Mouse (Mus musculus) c-Kit-positive CD71-positive TER-119-negative erythroid progenitor cells, embryonic 14.5 days (primary cell): ENCODE data around the gene Myo16.

Experiments used
- DNase-seq: peaks from one replicate; pipeline ENCODE4 v3.0.0-alpha.2; 2013; ENCODE audit warnings: low read depth

Myo16 gene

DNA sequence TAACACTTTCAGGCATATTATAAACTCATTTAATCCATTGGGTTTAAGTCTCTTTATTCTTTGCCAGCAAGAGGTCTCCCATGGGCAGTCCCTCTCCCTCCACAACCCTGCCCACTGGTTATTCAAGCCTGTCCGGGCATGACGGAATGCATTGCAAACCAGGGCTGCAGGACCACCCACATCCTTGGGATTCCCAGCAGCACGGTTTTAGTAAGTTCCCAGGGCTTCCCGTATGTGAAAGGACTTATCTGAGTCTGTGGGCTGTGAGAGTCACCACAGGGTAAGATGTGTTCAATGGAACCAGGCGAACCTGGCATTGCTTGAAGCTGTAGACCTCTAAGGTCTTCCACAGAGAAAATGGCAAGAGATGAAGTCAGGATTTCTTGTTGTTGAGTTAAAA, 471.6 kb downstream of the Myo16 start:
- no peak for DNase-seq

DNA sequence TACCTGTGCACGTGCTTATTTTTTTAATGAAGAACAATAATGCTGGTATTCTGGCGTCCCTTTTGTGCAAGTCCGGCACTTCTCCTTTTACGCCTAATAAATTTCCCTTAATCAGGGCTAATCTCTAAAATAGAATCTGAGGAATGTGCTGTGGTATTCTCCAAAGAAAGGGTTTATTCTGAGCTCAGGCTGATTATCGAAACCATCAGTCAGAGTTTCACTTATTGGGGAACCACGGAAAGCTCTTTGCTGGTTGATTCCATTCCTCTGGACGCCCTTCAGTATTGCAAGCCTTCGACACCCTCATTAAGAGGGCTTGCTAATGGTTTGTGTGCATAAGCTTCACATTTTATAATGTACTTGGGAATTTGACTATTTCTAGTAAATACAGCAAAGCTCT, 475.0 kb downstream of the Myo16 start:
- DNase-seq, result no peak

DNA sequence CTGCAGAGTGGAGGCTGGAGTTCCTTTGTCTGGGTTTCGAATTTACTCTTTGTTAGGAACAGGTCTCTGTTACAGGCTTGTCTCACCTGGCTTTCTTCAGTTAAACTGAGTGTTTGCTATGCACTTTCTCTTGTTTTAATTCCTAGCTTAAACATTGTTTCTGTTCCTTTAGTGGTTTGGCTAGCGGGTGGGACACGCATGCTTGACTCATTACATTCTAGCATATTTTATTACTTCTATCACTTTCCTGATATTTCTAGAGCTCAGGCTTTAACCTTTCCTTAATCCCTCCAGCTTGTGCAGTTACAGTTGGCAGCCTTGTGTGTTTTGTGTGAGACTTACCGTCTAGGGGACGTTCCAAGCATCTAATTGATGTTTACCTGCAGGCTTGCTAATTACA, 476.2 kb downstream of the Myo16 start:
- no peak for DNase-seq

DNA sequence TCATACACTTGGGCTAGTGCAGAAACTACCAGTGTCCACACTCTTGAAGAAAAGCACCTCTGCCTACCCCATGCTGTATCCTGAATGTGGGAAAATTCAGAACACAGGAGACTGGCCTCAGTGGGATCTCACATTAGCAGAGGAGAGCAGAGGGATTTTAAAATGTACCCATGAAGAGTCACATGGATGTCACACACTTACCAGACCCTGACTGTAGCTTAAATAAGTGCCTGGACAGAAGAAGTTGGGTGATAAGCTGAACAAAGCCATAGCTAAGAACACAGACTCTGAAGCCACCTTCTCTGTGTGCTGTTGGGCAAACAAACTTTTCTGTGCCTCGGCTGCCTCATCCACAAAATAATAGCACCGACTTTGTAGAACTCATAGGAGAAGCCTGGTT, 477.3 kb downstream of the Myo16 start:
- DNase-seq, result no peak

DNA sequence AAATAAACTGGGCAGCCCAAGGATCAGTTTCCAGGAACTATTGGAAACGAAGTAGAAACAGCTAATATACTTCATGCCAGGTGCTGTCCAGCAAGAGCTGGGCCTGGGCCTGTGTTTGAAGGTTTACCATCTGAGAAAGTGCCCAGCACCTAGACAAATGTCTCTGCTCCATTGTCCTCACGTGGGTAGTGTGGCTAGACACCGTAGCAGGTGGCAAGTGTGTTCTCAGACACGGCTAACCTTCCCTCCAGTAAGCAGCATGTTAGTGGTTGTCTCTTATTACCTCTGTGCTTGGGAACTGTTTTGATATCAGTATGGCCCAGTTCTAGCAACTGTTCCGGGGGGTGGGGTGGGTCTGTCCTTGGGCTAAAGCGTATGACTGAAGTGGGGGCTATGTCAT, 478.9 kb downstream of the Myo16 start:
- DNase-seq, result no peak

DNA sequence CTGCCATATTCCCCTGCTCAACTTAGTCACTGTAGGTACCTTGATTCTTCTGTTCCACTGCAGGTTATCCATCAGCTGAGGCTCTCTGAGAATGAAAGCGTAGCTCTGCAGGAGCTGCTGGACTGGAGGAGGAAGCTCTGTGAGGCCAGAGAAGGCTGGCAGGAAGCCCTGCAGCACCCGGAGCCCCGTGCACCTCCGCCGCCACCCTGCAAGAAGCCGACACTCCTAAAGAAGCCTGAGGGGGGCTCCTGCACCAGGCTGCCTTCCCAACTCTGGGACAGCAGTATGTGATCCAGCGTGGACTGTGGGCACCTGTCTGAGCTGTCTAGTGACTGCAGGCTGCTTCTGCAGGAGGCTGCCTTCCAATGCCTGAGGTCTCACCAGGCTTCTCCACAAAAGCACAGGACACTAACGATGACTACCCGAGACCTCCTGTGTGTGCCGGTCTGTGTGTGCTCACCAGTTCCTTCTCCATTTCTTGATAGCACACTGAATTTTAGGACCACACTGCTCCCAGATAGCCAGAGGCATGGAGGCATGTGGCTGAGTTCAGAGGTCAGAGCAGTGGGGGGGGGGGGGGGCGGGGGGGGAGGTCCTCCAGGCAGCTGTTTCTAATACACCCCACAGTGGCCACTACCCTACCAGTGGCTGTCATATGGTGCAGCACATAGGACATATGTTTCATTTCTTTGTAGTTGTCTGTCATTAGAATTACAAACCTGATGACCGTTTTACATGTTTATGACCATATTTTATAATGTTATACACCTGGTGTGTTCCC, 479.8 kb downstream of the Myo16 start:
- no peak for DNase-seq

DNA sequence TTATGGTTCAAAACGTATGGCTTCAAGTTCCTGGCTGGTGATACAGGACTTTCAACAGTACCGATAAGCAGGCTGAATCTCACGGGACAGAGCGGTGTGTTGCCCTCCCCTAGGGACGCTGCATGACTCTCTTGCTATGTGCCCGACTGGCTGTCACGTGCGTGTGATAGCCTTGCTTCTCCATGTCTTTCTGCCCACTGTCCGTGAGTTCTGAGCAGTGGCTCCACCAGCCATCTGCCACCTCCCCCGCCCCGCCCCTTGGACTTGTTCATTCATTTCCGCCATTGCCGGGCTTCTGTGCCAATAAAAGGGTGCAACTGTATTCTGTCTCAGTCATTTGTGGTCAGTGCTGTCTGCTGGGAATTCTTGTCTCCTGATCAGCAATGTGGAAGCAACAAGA, 480.7 kb downstream of the Myo16 start:
- no peak for DNase-seq

DNA sequence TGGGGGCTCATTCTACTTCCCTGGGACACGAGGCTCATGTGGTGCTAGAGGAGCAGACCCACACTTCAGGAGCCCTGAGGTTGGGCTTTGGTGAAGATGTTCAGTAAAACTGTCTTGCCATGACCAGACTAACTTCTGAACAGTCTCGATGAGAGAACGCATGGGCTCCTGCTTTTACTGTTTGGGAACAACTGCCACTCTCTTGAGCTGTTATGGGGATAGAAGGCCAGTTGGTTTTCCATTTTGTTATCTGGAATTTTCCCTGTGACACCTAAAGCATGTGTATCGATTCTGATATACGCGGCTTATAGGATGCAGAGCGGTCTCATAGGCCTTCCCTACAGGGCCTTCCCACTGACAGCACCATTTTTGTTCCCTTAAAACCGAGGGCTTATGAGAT, 485.2 kb downstream of the Myo16 start:
- no peak for DNase-seq

DNA sequence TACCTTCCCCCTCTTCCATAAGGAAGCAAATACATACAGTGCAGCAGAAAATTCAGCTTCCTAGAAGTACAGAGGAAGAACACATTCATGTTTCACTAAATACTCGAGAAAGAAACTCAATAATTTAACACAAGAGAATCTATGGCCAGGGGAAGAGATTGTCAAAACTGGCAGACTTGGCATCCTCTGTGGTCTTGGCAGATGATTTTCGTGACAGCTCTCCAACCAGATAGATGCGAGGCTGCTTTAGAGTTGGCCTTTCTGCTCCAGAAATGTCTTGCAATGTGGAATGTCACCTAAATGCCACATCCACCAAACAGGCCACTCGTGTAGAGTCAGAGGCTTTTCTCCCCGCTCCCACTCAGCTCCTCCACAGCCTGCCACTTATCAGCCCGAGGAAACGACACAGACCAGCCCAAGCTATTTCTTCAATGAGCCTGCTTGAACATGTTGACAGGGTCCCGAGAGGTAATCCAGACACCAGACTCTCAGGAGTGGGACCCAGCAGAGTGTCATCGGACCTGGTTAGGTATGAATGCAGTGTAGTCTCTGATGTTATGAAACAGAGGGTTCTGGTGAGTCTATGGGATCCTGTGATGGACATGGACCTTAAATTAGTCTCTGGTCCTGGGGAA, 486.6 kb downstream of the Myo16 start:
- DNase-seq, result no peak

DNA sequence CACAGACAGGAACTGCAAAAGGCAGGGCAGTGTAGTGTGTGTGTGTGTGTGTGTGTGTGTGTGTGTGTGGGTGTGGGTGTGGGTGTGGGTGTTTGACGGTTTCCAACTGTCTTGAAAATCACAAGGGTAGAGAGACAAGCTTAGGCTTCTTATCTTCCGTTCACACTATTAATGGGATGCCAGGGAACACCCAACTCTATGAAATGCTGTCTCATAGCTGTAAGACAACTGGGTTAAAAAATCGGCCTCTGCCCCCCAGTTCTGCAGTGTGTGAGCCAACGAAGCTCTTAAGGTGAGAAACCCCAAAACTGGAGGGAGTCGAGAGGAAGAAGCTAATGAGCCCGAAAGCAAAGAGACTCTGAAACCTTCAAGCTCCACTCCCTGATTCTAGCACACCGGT, 487.1 kb downstream of the Myo16 start:
- no peak for DNase-seq

DNA sequence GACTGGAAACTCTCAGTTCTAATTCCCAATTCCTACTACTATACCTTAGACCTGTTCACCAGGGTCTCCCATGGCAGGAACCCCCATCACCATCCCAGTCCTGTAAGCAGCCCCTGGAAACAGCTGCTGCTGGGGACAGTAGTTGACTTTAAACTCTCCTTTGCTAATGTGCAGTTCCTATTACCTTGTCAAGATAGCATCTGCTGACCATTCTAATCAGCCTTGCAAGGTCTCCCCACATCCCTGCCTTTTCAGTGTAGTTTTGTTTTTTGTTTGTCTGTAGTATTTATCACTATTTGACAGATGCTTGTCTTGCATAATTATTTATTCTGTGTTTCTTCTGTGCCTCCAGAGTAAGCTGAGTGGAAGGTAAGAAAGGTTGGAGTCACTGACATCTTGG, 487.6 kb downstream of the Myo16 start:
- DNase-seq, result no peak

DNA sequence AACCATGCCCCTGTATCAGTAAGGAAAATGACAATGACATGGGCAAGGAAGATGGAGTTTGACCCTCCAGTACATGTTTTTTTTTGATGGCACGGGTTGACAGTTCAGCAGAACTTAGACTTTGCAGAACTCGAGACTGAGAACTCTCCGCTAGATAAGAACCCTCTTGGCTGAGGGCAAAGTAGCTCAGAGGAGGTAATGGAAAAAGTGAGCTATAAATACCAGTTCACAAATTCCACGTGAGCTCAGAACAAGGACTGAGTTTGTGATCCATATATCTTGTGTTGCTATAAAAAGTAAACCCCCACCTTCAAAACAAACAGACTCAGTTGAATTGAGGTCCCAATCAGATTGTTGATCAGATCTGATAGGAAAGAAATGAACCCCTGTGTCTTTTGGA, 489.5 kb downstream of the Myo16 start:
- DNase-seq, result no peak

DNA sequence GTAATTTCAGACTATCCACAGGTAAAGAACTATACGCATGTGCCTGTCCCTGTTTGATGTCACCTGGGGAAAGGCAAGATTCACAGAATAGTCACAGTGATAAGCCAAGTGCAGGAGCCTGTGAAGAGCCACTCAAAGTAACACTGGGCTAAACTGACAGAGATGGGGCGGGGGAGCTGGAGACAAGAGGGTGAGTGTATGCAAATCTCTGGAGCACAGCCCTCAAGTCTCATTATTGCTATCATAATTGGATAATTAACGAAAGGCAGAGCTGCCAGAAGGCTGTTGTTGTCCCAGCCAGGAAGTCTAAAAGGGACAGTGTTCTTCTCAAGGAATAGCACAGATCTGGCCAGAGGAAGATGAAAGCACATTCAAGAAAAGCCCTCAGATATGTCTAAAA, 490.8 kb downstream of the Myo16 start:
- DNase-seq, result no peak

DNA sequence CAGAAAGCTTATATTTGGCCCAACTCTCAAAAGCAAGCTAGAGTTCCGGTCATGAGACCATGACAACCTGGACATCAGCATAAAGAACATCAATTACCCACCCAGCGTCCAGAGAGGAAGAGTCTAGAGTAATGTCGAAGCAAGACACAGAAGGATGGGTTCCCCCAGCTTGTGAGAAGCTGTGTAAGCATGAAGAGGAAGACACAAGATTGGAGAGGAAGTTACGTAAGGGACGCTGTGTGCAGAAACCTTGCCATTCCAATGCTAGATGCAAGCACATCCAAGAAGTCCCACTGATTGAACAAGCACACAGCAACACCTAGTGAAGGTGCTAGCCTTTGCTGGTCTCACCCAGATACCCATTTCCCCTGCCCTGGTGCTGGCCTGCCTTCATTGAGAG, 492.0 kb downstream of the Myo16 start:
- DNase-seq, result no peak

DNA sequence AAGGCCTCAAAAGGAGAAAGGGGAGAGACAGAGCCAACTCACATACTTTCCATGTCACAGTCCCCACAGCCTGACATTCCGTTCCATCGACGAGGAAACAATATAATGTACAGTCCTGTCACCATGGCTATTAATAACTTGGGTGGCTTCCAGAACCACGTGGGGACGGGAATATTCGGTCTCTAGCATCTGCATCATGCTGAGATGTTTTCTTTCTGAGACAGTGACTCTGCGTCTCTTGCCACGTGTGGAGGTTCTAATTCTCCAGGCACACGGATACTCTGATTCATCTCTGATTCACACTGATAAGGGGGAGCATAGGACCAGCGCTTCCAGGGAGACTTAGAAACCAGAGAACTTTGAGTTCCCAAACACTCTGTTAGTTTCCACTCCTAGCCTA, 492.8 kb downstream of the Myo16 start:
- no peak for DNase-seq

DNA sequence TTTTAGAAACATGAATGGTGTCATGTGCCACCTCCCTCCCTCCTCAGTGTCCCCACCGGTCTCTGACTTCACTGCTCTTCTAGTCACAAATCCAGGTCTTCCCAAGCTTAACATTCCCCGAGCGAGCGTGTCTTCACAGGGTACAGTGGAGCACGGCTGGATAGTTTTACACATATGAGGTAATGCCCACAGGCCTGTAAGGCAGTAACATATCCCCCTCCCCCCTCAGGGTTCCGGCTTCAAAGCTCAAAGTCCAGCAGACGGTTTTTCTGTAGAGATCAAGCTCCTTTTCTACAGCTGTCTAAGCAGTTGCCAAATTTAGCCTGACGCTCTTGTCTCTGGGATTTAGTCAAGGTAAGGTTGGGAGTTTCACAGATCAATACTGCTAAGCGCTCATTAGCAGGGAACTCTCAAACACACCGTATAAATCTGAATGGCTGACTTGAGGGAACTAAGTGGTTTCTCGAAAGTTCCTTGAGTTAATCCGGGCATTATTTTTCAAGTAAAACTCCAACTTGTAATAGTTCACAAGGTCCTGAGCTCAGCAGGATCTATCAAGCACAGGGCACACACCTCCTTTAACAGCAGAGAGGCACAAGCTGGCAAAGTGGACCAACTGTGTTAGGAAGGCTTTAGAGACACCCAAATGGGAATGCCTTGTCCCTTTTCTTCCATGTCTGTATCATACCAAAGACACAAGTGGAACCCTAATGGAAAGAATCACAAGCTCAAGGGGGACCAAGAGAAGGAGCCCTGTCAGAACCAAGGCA, 498.0 kb downstream of the Myo16 start:
- DNase-seq, result no peak

DNA sequence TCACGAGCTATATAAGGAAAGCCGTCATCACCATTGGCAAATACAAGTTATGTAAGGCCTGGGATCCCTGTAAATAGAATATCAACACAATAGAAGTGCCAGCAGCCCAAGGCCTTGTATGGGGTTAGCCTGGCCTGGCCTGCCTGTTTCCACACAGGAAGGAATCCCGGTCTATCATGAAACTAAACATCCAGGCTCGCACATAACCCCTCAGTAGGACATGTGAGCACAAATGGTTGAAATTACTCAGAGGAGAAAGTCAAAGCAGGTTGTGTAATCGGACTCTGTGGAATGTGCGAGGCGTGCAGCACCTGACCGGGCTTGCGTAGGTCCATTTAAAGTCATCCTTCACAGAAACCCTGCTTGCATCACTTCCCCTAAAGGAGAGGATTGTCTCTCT, 499.6 kb downstream of the Myo16 start:
- no peak for DNase-seq

DNA sequence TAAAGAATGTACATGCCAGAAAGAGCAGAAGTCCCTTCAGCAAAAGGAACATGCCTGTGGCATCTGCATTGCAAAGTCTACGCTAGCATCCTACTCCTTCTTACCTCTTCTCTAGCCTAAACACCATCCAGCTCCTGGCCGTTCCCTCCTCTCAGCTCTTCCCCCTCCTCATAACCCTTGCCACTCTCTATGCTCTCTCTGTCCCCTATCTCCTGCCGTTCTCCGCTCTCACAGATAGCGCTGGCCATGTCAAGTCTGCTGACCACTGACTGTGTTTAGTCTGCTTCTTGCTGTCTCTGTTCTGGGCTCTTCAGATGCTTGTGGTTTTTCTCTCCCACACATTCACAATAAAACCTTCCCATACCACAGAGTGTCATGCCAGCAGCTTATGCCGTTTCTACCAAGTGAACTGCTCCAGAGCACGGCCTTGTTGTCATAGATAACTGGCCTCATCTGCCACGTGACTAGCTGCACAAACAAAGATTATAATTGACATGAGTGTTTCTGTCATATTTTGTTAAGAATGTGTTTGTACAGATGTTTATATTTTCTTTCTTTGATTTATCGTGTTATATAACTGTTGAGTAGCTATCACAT, 501.3 kb downstream of the Myo16 start:
- peak; percentile 63 for DNase-seq

DNA sequence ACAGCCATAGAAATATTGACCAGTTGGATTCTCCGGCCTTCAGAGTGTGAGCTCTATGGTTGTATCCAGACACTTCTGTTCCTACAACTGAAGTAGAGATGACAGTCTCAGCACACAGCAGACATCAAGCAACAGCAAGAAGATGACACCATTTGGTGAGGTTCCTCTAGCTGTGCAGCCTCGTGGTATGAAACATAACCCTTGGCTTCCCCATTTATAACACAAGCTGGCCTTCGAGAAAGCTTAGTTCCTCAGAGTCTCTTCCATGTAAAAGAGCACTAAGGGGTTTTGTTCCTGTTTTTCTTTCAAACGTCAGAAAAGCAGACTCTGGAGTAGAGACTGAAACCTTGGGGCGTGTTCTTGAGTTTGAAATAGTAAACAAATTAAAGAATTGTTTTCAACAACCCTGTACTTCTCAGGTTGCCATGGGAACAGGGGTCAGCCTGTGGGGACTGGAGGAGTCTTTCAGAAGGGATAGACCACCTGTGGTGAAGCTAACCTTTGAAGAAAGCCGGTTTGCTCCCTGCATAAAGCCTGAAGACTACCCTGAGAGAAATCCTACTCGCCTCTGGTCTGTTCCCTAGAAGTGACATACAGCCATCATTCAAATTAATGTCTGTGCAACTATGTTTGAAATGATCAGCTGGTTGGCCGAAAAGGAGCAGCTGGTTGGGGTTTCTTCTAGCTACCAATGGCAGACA, 510.2 kb downstream of the Myo16 start:
- no peak for DNase-seq

DNA sequence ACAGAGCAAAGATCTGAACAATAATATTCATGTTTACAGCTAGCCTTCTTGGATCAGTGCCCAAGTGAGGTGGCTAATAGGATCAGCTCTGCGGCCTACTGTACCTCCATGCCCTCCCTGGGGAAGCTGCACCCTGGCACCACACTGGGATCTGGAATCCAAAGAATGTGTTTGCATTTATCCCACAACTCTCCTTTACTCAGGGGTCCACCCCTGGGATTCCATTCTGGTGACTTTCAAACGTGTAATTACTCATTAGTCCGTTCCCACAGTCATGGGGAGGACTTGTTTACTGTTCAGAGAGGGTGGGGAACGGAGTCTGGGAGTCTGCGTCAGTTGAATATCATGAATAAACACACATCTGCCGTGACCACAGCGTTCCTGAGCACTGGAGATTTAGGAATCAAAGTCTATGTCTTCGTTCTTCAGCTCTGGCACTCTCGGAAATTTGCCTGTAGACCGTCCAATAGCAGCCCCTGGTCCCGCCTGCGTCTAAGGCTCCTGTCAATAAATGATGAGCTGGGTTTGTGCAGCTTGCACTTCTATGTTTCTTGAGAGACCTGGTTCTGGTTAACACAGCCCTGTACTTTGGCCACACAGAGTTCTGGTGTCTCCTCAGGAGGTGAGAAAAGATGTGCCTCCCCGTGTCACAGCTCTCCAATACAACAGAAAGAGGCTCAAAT, 511.3 kb downstream of the Myo16 start:
- DNase-seq, result no peak

DNA sequence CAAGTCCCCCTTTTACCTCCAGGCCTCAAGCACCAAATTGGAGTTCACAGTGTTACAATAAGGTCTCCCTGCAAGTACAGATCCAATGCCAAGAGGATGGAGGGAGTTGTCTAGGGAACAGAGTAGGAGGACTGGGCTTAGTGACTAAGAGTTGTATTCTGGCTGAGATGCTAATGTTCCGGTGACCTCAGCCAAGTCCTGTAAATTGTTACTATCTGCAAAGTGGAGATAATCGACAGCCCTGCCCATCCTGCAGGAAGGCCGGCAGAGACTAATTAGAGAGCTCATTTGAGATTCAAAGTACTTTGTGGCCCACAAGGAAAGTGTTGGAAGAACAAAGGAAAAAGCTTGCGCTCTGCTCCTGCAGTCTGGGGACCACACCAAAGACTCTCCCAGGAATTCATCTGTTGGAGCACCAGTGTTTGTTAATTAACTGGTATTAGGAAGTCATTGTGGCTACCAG, 512.1 kb downstream of the Myo16 start:
- DNase-seq, result no peak
